Mouse (Mus musculus): ENCODE measurements at regions not wholly inside any gene's neighbourhood (a gene's known extent, or its start where the extent isn't known, plus 50 kb on each side); places are given as distances from the start of the nearest gene placed in this dataset.

DNA sequence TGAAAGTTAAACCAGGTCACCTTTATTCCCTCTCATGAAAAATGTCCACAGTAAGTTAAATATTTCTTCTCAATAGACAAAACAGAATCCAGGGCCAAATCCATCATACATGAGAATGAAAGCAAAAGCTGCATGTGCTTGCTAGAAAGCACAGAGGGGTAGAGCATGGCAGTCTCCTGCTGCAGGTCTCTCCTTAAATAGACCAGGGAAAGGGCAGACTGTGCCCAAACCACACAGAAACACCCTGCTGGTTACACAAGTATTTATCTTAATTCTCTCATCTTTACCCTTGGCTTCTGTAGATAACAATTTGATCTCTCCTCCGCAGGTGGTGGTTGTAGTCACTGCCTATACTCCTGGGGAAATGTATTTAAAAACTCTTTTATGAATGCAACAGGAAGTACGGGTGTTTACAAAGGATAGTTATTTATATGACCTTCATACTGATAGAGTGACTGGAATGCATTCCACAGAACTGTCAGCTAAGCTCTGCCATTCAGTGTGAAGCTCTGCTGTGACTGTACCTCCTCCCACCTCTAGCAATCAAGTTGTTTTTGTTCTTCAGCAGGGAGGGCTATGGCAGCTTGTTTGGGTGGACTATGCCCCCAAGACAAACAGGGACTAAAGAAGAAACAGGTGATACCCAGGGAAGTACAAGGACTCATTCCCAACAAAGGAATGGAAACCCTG, 538.4 kb upstream of the Nrsn1 start:
- Histone ChIP-seq H3K4me1 (replicated peaks; ENCODE audit: control insufficient read depth, insufficient read depth, low read length) (no peaks in the 10 kb centered on the region), H3K27ac (ENCODE audit: control insufficient read depth, insufficient read depth, low read length) (no peak overlapping the region), H3K36me3 (ENCODE audit: control insufficient read depth, insufficient read depth, low read length) (no peaks in the 10 kb centered on the region), H3K27me3 (ENCODE audit: control insufficient read depth, insufficient read depth, low read length) (no peaks in the 10 kb centered on the region), H3K4me3 (ENCODE audit: control insufficient read depth, insufficient read depth, low read length) (no peak overlapping the region)
- no peak for DNase-seq
- TF ChIP-seq CTCF (IDR thresholded peaks at IDR 0.05; ENCODE audit: borderline replicate concordance, control insufficient read depth, extremely low read depth, insufficient read depth, low read length, poor library complexity), result no peak
- no peak for TF ChIP-seq POLR2A (IDR thresholded peaks at IDR 0.05; ENCODE audit: control insufficient read depth, extremely low read depth, insufficient read depth, low read length, poor library complexity)
- 88% methylated on average over 2 of the region's 2 CpGs for WGBS

DNA sequence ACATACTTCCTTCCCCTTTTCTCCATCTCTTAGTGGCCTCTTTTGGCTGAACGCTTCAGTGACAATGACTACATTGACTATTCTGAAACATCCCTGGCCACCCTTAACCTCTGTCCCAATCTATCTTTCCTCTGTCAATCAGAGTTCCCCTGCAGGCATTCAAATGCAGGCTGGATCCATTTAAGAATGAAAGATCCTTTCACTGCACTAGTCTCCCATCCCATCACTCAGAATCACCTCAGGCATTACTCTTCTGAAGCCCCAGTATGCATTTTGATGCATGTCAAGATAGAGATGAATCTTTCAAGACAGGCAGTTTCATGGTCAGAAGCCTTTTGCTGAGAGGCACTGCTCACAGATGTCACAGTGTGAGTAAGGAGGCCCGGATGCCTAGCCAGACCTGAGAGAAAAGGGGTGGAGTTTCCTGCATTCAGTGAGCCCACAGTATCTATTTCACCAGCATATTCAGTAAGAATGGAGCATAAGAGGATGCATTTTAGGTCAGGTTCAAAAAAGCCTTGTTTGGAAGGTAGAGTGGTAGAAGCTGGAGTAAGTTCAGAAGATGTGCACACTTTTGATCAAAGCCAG, 523.0 kb upstream of the Nrsn1 start:
- WGBS, result 48% methylated on average over 2 of the region's 2 CpGs

DNA sequence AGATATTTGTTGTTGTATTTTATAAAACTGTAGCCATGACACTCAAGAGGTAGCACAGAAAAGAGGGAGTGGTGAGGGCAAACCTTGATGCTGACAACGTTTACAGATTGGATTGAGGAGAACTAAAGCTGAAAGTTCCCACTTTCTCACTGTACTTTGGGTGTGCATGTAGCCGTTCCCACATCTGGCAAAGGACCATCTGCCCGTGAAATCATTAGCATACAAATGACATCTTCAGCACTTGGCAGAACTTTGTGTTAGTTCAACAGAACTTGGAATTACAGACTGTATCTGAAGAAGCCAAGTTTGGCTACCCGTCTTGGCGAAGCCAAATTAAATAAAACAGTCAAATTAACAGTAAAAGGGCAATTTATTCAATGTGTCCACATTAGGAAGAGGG, 510.9 kb upstream of the Nrsn1 start:
- no peaks in the 10 kb centered on the region for H3K27me3 ChIP-seq (ENCODE audit: control insufficient read depth, insufficient read depth, low read length)
- DNase-seq, result no peak
- no peak overlapping the region for H3K4me3 ChIP-seq (ENCODE audit: control insufficient read depth, insufficient read depth, low read length)
- WGBS, result 90% methylated on average over 5 of the region's 5 CpGs
- no peak overlapping the region for H3K27ac ChIP-seq (ENCODE audit: control insufficient read depth, insufficient read depth, low read length)
- TF ChIP-seq POLR2A (IDR thresholded peaks at IDR 0.05; ENCODE audit: control insufficient read depth, extremely low read depth, insufficient read depth, low read length, poor library complexity), result no peak
- no peak for TF ChIP-seq CTCF (IDR thresholded peaks at IDR 0.05; ENCODE audit: borderline replicate concordance, control insufficient read depth, extremely low read depth, insufficient read depth, low read length, poor library complexity)
- H3K36me3 ChIP-seq (ENCODE audit: control insufficient read depth, insufficient read depth, low read length), result no peaks in the 10 kb centered on the region
- no peaks in the 10 kb centered on the region for H3K4me1 ChIP-seq (replicated peaks; ENCODE audit: control insufficient read depth, insufficient read depth, low read length)

More for the DNA sequence above, 523.0 kb upstream of the Nrsn1 start:
- Histone ChIP-seq H3K27me3 (ENCODE audit: control insufficient read depth, insufficient read depth, low read length) (no peaks in the 10 kb centered on the region), H3K27ac (ENCODE audit: control insufficient read depth, insufficient read depth, low read length) (no peak overlapping the region), H3K4me1 (replicated peaks; ENCODE audit: control insufficient read depth, insufficient read depth, low read length) (no peaks in the 10 kb centered on the region), H3K36me3 (ENCODE audit: control insufficient read depth, insufficient read depth, low read length) (no peaks in the 10 kb centered on the region), H3K4me3 (ENCODE audit: control insufficient read depth, insufficient read depth, low read length) (no peak overlapping the region)
- no peak for DNase-seq
- TF ChIP-seq POLR2A (IDR thresholded peaks at IDR 0.05; ENCODE audit: control insufficient read depth, extremely low read depth, insufficient read depth, low read length, poor library complexity) (no peak), CTCF (IDR thresholded peaks at IDR 0.05; ENCODE audit: borderline replicate concordance, control insufficient read depth, extremely low read depth, insufficient read depth, low read length, poor library complexity) (no peak)

DNA sequence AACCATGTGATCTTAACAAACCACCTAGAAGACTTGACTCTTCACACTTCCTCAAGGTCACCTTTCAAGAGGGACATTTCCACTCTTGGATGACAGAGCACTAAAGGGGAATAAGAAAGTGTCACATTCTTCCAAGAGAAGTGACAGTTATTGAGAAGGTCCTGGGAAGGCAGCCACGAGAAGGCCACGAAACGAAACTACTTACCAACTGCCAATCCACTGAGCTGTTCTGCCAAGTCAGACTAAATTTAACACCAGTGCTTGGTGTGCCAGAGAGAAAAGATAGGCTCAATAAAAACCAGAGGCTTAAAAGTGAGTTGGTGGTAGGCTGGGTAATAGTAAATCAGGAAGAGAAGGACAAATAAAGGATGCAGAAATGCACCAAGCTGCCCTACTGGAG, 507.4 kb upstream of the Nrsn1 start:
- no peak for DNase-seq
- Histone ChIP-seq H3K4me1 (replicated peaks; ENCODE audit: control insufficient read depth, insufficient read depth, low read length) (no peaks in the 10 kb centered on the region), H3K27ac (ENCODE audit: control insufficient read depth, insufficient read depth, low read length) (no peak overlapping the region), H3K36me3 (ENCODE audit: control insufficient read depth, insufficient read depth, low read length) (no peaks in the 10 kb centered on the region), H3K27me3 (ENCODE audit: control insufficient read depth, insufficient read depth, low read length) (no peaks in the 10 kb centered on the region), H3K4me3 (ENCODE audit: control insufficient read depth, insufficient read depth, low read length) (no peak overlapping the region)
- TF ChIP-seq CTCF (IDR thresholded peaks at IDR 0.05; ENCODE audit: borderline replicate concordance, control insufficient read depth, extremely low read depth, insufficient read depth, low read length, poor library complexity) (no peak), POLR2A (IDR thresholded peaks at IDR 0.05; ENCODE audit: control insufficient read depth, extremely low read depth, insufficient read depth, low read length, poor library complexity) (no peak)
- WGBS, result 76% methylated on average over 3 of the region's 3 CpGs

DNA sequence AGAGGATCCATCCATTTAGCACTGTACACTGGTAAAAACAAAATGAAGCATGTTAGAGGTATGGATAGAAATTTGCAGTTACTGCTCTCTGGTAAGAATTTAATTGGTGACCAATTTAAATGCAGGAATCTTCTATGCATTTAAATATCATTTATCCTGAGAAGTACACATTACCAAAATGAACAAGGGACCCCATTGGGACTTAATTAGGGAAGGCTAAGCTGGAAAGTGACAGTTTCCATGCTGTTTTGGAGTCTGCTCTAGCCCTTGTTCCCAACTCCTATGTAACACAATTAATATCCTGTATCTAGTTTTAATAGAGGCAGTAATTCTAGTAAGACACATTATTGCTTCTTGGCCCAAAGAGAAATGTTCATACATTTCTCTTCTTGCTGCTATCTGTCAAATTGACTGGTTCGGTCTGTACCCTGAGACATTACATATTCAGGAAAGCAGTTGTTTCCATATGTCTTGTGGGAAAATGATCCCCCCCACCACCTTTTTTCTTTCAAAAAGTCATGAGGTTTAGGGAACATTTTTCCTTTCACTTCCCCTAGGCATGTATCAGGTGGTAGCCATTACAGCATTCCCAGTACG, 504.4 kb upstream of the Nrsn1 start:
- no peak for DNase-seq
- no peaks in the 10 kb centered on the region for H3K27me3 ChIP-seq (ENCODE audit: control insufficient read depth, insufficient read depth, low read length)
- no peaks in the 10 kb centered on the region for H3K4me1 ChIP-seq (replicated peaks; ENCODE audit: control insufficient read depth, insufficient read depth, low read length)
- H3K36me3 ChIP-seq (ENCODE audit: control insufficient read depth, insufficient read depth, low read length), result no peaks in the 10 kb centered on the region
- H3K4me3 ChIP-seq (ENCODE audit: control insufficient read depth, insufficient read depth, low read length), result no peak overlapping the region
- no peak overlapping the region for H3K27ac ChIP-seq (ENCODE audit: control insufficient read depth, insufficient read depth, low read length)
- 97% methylated on average over 2 of the region's 2 CpGs for WGBS
- no peak for TF ChIP-seq CTCF (IDR thresholded peaks at IDR 0.05; ENCODE audit: borderline replicate concordance, control insufficient read depth, extremely low read depth, insufficient read depth, low read length, poor library complexity)
- TF ChIP-seq POLR2A (IDR thresholded peaks at IDR 0.05; ENCODE audit: control insufficient read depth, extremely low read depth, insufficient read depth, low read length, poor library complexity), result no peak

DNA sequence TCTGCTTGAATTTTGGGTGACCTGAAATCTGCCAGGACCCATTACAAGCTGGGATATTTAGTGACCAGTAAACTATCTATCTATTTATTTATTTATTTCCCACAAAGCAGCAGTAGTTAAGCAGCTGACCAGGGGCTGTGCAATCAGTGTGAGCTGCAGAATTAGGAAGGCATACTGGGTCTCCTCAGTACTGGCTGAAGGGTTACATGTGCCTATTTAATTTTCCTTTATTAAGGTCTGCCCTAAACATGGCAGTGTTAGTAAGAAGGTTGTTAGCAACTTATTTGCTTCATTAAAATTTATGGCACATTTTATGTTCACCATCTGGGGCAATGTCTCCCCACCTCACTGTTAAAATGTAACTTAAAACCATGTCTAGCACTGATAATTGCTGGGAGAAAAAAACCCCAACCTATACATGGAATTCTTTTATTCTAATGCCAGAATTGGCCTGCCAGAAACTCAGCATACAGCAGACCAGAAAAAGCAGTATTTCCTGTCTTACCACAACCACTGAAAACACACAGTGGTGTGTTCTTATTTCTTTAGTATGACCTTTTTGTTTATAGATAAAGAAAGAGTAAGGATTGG, 484.3 kb upstream of the Nrsn1 start:
- Histone ChIP-seq H3K27me3 (ENCODE audit: control insufficient read depth, insufficient read depth, low read length) (no peaks in the 10 kb centered on the region), H3K36me3 (ENCODE audit: control insufficient read depth, insufficient read depth, low read length) (no peaks in the 10 kb centered on the region), H3K4me1 (replicated peaks; ENCODE audit: control insufficient read depth, insufficient read depth, low read length) (no peaks in the 10 kb centered on the region), H3K4me3 (ENCODE audit: control insufficient read depth, insufficient read depth, low read length) (no peak overlapping the region), H3K27ac (ENCODE audit: control insufficient read depth, insufficient read depth, low read length) (no peak overlapping the region)
- TF ChIP-seq CTCF (IDR thresholded peaks at IDR 0.05; ENCODE audit: borderline replicate concordance, control insufficient read depth, extremely low read depth, insufficient read depth, low read length, poor library complexity), result no peak
- no peak for TF ChIP-seq POLR2A (IDR thresholded peaks at IDR 0.05; ENCODE audit: control insufficient read depth, extremely low read depth, insufficient read depth, low read length, poor library complexity)
- DNase-seq, result no peak
